Mouse (Mus musculus): ENCODE results near the gene Taf10.

DNA sequence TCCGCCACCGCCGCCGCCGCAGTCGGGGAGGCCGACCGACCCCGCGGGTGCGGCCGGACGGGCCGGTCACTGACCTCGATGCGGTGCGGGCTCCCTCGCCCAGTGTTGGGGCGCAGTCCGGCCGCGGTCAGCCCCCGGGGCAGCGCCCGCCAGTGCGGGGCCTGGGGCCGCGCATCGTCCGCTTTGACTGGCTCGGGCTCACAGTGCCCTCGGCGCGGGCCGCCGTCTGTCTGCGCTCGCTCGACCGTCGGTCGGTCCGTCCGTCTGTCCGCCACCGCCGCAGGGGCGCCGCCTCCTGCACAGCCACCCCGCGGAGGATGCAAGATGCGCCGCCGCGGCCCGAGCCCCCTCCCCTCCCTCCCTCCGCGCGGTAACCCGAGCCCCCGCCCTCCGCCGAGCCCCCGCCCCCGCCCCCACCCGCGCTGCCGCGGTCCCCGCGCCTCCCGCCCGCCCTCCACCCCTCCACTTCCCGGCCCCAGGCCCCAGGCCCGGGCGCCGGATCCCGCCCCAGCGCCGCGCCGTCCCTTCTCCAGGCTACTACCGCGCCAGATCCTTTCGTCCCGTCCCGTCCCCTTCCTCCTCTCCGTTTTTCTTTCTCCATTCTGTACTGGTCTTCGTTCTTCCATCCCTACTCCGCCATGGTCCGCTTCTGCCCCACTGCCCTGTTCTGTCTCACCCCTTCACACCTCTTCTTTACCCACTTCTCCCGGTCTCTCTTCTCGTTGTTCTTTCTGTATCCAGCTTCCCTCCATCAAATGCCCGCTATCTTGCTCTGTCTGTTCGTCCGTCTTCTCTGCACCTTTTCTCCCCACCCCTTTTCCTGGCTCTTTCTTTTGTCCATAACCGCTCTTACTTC, 43.4 kb upstream of the Taf10 start, which contains the start of gene Dchs1:
- TF ChIP-seq CTCF (IDR thresholded peaks at IDR 0.05; ENCODE audit: borderline replicate concordance, insufficient read depth, low read length) (no peak), POLR2A (IDR thresholded peaks at IDR 0.05; ENCODE audit: low read depth, low read length) (peak; percentile 57)

All from embryonic fibroblast, embryonic 13.5 days (primary cell).